Comparison of ENCODE assay signal across 8 mouse cellular contexts in genomic region chrX:56731306-56732201, GRCm38 (mm10). TPM values are rescaled to one million over a fixed set of nuclear protein-coding genes. Genes with fewer than 3 reads are reported as not detected.
A peak's percentile ranks its signal among the peaks of the same experiment; 100 is the strongest.
DNase-seq lines count a peak whose midpoint lies in the region; ATAC-seq lines count a peak whose summit lies in the region.

Fhl1 (plus strand) TSS chrX:56731787.

- H3K4me2 ChIP-seq in forebrain, embryonic 11.5 days (ENCODE audit: low read depth, low read length, severe bottlenecking): peak within 1 kb of the TSS; percentile 55
- H3K4me2 ChIP-seq in heart, embryonic 12.5 days: peak within 1 kb of the TSS; percentile 65
- peak within 1 kb of the TSS; percentile 54 for H3K4me2 ChIP-seq in kidney, embryonic 16.5 days (replicated peaks; ENCODE audit: low read depth, low read length)

- H3K9me3 ChIP-seq in forebrain, embryonic 11.5 days (ENCODE audit: control insufficient read depth, low read length): no peaks in the 10 kb centered on the region
- no peaks in the 10 kb centered on the region for H3K9me3 ChIP-seq in heart, embryonic 12.5 days (replicated peaks)
- H3K9me3 ChIP-seq in kidney, embryonic 16.5 days (ENCODE audit: low read length): no peaks in the 10 kb centered on the region

- no peaks in the 10 kb centered on the region for H3K27me3 ChIP-seq in forebrain, embryonic 11.5 days (ENCODE audit: control insufficient read depth, insufficient read depth, low read length)
- H3K27me3 ChIP-seq in heart, embryonic 12.5 days (replicated peaks): 0 out of 2 replicates have a peak, but pooled peaks cover 4% of the 10 kb centered on the region
- H3K27me3 ChIP-seq in kidney, embryonic 16.5 days (ENCODE audit: insufficient read depth, low read length): no peaks in the 10 kb centered on the region; the same call in 1 of the 2 replicates

- peak; percentile 44 for DNase-seq in layer of hippocampus, adult 11-12 months (ENCODE audit: low spot score)
- DNase-seq in layer of hippocampus, adult 9-10 months (ENCODE audit: low spot score): no peak
- peak; percentile 80 for DNase-seq in forebrain, embryonic 11.5 days (ENCODE audit: low spot score)
- peak; percentile 54 for DNase-seq in liver
- peak; percentile 65 for DNase-seq in neural tube, embryonic 10.5 days (ENCODE audit: extremely low spot score, low spot score)
- peak; percentile 32 for DNase-seq in thymus, postnatal 14 days

- H3K36me3 ChIP-seq in forebrain, embryonic 11.5 days (ENCODE audit: control insufficient read depth, insufficient read depth, low read length): no peaks in the 10 kb centered on the region
- H3K36me3 ChIP-seq in heart, embryonic 12.5 days: no peaks in the 10 kb centered on the region
- no peaks in the 10 kb centered on the region for H3K36me3 ChIP-seq in kidney, embryonic 16.5 days (ENCODE audit: insufficient read depth, low read length)

- ATAC-seq in forebrain, embryonic 11.5 days (replicated peaks; ENCODE audit: low FRiP score): peak; percentile 91
- ATAC-seq in heart, embryonic 12.5 days (ENCODE audit: insufficient number of reproducible peaks, low FRiP score): peak; percentile 87
- ATAC-seq in kidney, embryonic 16.5 days (ENCODE audit: low FRiP score, low TSS enrichment): peak; percentile 94

- H3K4me3 ChIP-seq in forebrain, embryonic 11.5 days (ENCODE audit: low read depth, low read length): peak within 1 kb of the TSS; percentile 48
- H3K4me3 ChIP-seq in heart, embryonic 12.5 days: peak within 1 kb of the TSS; percentile 76
- H3K4me3 ChIP-seq in kidney, embryonic 16.5 days (ENCODE audit: low read length): peak within 1 kb of the TSS; percentile 52

- peak within 1 kb of the TSS; percentile 50 for H3K27ac ChIP-seq in forebrain, embryonic 11.5 days (ENCODE audit: low read depth, low read length)
- peak within 1 kb of the TSS; percentile 85 for H3K27ac ChIP-seq in heart, embryonic 12.5 days (ENCODE audit: poor library complexity, severe bottlenecking)
- peak within 1 kb of the TSS; percentile 41; the same call in 1 of the 2 replicates for H3K27ac ChIP-seq in kidney, embryonic 16.5 days (ENCODE audit: low read length)

- H3K4me1 ChIP-seq in forebrain, embryonic 11.5 days (replicated peaks; ENCODE audit: control insufficient read depth, insufficient read depth, low read length): no peaks in the 10 kb centered on the region
- 0 out of 2 replicates have a peak, but pooled peaks cover 12% of the 10 kb centered on the region for H3K4me1 ChIP-seq in heart, embryonic 12.5 days (replicated peaks)
- no peaks in the 10 kb centered on the region for H3K4me1 ChIP-seq in kidney, embryonic 16.5 days (ENCODE audit: insufficient read depth, low read length)

- peak within 1 kb of the TSS; percentile 65 for H3K9ac ChIP-seq in forebrain, embryonic 11.5 days (ENCODE audit: low read length)
- H3K9ac ChIP-seq in heart, embryonic 12.5 days: peak within 1 kb of the TSS; percentile 83
- H3K9ac ChIP-seq in kidney, embryonic 16.5 days (replicated peaks; ENCODE audit: low read length): peak within 1 kb of the TSS; percentile 69

- WGBS in forebrain, embryonic 11.5 days: 12% methylated on average over 60 of the region's 106 CpGs
- WGBS in heart, embryonic 12.5 days: 13% methylated on average over 64 of the region's 106 CpGs
- WGBS in kidney, embryonic 16.5 days: 23% methylated on average over 40 of the region's 106 CpGs

RNA-seq across cellular contexts. Expression of gene Fhl1, which starts in this region (rescaled TPM):
- 80.1 and 87.3 TPM in 2 replicates for polyA plus RNA-seq in forebrain, embryonic 11.5 days (2014; fragmentation: Nextera tagmentation; extraction: Ambion mirVana)
- polyA plus RNA-seq in heart, embryonic 12.5 days (2016; fragmentation: Nextera tagmentation; extraction: Ambion mirVana): 149 and 153 TPM in 2 replicates
- 98.0 and 110 TPM in 2 replicates for polyA plus RNA-seq in kidney, embryonic 16.5 days (2015; fragmentation: Nextera tagmentation; extraction: Ambion mirVana)
